Mouse (Mus musculus): ENCODE results near the gene Pef1.

Pef1 gene

DNA sequence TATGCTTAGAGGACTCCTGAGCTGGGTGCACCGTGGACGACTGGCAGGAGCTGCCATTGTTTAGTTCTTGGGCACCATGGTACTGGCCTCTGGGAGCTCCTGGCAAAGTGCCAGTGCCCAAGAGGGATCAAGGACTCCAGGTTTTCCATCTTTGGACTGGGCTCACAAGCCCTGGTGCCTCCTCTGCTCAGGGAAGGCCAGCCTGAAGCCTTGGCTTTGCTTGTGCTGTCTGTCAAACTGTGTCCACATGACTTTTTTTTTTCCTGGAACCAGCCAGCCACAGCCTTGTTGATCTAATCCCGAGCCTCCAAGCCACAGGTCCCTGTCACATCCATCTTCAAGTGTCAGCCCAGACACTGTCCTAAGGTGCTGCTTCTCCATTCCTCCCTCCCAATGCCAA, 39.4 kb downstream of the Pef1 start:
- DNase-seq: no peak

DNA sequence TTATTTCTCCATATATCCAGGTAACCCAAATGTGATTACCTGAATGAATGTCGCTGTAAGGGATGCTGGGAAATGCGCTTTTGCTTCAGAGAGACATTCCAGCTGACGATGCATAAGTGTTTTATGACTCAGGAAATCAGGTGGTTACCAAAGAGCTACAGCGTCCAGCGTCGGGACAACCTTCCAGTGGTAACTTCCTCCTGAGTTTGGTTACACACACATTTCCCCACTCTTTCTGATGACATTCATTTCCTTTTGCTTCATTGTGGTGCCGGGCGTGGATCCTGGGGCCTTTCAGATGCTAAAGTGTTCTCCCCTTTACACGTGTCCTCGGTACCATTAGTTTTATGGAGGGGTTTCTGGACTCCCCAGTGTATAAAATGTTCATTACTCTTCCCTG, 46.0 kb downstream of the Pef1 start:
- no peak for DNase-seq

DNA sequence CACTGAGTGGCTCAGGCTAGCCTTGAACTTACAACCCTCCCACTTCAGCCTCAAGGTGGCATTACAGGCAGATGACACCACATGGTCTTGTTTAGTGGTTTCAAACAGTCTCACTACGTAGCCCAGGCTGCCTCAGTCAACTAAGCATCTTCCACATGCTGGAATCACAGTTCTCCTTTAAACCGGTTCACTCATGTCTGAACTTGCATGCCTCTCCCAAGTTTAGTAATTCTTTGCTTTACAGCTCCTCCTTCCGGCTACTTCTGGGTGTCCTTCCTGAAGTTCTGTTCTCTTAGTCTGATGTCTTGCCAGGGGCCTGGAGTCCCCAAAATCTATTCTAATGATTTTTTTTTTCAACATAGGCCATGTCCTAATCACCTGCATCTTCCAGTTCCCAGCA, 51.9 kb downstream of the Pef1 start:
- DNase-seq: no peak

DNA sequence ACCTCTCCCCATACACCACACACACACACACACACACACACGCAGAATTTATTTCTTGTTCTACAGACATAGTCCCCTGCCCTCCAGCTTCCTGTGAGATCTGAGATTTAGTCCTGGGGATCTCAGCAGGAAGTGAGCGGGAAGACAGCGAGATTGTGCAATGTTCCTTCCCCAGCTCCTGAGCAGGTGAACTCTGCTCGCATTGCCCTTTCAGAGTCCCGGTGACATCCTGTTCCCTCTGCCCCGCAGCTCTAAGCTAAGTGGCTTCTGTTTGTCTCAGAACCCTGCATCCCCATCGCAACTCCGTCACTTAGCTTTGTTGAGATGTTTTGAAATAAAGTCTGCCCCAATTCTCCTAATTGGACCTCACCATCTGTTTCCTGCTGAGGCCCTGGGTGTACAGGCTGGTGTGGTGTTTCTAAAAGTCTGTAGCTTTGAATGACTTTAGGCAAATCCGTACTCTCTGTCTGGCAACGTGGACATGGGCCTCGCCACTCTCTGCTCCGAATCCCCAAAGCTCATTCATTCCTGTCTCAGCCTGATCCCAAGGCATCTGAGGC, 54.5 kb downstream of the Pef1 start:
- DNase-seq: no peak

DNA sequence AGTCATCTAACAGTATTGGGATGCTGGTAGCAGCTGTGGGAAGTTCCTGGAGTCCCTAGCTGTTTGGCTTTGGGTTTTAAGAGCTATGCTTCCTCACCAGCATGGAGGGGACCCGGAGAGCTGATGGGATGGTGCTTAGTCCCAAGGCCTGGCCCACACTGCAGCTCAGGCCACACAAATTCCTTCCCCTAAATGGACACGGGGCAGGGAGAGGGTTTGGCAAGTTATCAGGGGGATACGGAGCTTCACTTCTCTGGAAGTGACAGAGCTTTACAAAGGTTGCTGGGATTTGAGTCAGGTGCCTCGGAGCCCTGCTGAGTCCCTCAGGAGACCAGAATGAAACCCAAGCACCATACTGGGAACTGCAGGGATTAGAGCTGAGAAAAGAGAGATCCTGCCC, 59.0 kb downstream of the Pef1 start:
- DNase-seq: no peak

DNA sequence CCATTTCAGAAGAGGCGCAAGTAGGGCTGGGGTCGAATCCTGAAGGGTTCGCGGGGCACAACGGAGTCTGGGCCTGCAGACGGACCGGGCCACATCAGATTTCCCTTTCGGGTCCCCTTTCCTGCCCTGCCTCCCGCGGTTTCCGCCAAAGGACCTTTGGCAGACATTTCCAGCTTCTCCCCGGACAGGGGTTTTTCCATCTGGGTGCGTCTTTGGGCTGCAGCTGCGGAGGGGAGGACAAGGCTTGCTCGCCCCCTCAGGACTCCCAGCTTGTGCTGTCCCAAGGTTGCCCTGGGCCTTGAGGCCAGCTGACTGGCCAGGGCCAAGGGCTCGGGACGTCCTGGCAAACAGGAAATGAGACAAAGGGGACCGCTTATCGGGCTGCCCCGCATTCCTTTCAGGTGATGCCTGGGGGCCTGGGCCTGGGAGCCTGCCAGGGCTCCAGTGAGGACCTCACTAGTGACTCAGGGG, 61.1 kb downstream of the Pef1 start:
- DNase-seq: no peak

DNA sequence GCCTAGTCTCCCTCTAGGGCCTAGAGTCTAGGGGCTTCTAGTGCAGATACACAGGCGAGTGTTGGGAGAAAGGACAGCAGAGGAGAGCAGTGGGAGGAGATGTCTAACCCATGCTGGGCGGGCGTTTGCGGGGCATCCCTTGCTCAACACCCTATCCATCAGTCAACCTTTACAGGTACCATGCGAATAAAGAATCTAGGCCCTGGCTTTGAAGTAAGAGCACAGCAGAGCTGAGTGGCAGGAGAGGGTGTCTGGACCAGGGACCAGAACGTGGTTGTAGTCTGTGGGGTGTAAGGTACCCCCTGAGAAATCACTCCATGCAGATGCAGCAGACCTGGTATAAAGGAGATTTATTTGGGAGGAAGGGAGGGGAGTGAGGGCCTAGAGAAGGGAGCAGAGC, 61.8 kb downstream of the Pef1 start:
- DNase-seq: no peak

DNA sequence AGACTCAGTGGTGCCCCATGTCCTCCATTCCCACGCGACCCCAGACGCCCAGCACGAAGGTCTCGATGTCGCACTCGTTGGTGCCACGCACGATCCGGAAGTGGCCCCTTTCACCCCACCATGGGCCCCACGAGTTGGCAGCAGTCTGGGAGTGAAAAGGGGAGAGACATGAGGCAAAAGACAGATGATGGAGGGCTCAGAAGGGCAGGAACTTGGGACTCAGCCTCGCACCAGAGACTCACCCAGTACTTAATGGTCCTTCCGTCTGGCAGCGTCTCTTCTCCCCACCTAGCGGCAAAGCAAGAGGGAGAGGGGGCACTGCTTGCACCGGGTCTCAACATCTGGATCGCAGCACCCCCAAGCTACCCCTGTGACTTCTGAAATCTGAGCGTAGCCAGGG, 63.7 kb downstream of the Pef1 start:
- no peak for DNase-seq

DNA sequence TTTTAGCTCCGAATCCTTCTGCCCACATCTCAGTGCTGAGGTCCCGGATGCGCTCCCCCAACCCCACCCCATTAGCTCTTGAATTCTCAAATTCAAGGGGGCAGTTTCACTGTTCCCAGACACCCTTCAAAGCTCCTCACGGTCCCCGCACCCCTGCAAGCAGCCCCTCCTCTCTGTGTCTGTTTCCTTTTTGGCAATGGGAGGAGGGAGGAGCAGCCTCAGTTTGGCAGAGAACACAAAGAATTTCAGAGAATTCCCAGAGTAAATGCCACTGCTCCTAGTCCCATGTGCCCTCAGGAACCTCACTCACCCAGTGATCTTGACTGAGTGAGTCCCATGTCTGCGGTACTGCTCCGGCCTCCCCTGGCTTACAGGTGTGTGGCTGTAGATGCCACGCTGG, 64.2 kb downstream of the Pef1 start:
- no peak for DNase-seq

DNA sequence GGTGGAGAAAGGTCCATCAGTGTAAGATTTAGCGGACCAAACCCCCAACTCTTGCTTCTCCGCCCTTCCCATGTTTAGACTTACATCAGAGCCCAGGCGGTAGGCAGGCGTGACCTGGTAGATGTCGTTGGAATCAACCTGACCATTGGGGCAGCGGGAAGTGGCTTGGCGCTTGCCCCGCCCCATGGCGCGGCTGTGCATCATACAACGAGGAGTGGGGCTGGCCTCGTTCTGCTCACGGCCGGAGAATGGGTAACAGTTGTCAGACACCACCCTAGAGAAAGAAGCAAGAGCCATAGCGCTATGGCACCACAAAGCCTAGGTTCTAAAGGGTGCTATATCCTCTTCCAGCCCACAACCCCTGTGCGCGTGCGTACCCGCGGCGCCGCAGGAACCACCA, 65.0 kb downstream of the Pef1 start:
- DNase-seq: no peak

DNA sequence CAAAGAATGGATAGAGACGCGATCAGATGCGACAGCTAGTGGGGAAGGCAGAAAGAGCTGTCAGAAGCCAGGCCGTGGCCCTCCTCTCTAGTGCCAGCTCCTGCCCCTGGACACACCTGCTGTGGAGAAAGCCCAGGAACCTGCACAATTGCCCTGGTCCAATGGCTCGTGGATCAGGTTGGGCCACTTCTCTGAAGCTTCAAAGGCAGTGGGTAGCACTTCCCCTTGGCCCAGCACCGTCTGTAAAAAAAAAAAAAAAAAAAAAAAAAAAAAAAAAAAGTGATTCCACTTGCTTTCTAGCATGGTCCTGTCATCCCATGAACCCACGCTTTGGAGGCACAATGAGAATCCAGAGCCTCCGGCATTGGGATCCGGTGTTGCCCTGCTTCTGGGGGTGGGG, 65.5 kb downstream of the Pef1 start:
- DNase-seq: no peak

DNA sequence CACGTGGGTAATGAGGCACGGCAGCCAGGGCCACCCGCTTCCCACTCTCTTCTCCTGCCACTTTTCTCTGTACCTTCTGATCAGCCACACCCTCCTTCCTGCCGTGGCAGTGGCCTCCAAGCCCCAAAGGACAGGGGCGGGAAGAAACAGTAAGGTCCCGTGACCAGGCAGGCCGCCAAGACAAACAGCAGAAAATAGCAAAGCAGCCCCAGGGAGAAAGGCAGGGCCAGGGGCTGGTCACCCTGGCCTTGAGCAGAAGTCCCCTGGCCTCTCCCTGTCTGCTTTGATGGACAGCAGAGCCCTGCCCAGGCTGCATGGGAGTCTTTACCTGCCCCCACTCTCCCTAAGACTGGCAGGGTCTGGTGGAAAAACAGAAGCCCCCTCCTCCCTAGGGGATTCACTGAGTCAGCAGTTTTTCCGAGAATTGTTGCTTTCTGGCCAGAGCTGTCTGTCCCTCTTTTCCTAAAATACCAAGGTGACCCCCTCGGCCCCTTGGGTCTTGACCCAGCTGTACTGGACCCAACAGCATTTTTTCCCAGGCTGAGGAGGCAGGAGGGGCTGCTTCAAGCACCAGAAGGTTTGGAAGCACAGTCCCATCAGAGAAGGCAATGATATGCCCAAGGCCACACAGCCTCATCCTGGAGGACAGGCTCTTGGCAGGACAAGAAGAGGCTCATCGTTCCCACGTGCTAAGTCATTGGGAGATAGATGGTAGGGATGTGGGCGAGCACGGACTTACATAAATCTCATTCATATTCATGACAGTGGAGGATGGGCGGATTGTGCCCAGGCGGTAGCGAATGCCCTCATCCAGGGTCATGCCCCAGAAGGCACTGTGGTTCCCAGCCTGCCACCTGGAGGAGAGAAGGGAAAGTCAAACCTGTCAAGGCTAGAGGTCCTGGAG, 66.2 kb downstream of the Pef1 start:
- DNase-seq: no peak

DNA sequence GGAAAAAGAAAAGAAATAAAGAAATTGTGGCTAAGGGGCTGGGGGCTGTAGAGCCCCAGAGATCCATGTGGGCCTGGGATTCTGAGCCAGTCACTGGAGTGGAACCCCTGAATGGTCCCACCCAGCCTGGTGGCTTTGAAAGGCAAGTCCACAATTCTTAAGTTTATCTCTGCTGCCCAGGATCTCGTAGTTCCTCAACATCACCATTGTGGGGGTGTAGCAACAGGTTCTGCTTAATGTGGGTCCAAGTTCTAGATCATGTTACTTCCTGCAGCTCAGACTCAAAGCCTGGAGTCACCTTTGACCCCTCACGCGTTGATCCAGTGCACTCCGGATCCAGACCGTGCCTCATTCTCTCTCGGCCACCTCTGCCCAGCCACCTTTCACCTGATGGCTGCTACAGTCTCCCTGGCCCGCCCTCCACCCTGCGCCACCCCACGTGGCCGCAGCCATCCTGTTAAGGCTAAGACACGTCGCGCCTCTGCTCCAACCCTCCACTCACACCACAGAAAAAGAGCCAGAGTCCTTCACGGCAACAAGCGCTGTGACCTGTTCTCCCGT, 67.1 kb downstream of the Pef1 start:
- no peak for DNase-seq

DNA sequence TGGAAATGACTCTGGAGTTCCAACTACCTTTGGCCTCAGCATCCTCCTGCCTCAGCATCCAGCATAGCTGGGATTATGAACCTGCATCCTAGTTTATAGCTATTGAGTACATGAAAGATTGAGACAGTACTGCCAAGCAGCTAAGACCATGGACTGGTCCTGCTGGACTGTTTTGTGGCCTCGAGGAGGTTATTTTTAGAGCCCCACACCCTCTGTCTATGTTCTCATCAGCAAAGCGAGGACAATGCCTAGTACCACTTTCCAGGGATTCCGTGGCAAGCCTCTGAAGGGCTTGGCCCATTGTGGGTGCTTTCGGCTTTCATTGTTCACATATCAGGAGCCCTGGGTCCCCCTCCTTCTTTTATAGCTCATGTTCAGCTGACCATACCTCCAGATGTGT, 68.0 kb downstream of the Pef1 start:
- DNase-seq: no peak

DNA sequence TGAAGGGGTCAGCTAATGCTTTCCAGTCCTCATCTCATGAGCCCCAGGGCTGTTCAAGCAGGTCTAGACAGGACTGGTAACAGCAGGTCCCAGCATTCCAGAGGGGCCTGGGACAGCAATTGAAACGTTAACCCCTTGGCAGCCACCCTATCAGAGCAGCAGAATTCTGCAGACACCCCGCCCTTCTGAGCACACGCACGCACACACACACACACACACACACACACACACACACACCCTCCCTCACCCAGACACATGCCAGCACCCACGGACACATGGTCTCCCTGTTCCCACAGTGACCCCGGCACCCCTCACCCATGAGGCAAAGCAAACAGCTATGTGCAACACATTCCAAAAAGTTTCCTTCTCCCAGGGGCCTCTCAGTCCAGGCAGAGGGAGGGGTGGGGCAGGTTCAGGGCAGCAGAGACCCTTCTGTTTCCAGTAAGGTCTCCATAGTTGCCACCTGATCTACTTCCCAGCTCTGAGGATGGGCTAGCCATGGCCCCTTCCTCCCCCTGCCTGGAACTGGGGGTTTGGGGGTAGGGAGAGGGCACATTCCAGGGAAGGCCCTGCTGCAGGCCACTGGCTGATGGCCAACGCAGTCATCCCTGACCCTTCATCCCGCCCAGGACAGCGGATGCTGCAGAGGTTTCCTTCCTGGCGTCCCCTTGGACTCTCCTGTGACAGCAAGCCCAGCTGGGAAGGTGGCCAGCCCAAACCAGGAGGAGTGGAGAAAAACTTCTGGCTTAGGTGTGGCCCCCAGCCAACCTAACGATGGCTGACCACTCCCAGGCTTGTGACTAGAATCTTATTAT, 69.8 kb downstream of the Pef1 start:
- DNase-seq: no peak

DNA sequence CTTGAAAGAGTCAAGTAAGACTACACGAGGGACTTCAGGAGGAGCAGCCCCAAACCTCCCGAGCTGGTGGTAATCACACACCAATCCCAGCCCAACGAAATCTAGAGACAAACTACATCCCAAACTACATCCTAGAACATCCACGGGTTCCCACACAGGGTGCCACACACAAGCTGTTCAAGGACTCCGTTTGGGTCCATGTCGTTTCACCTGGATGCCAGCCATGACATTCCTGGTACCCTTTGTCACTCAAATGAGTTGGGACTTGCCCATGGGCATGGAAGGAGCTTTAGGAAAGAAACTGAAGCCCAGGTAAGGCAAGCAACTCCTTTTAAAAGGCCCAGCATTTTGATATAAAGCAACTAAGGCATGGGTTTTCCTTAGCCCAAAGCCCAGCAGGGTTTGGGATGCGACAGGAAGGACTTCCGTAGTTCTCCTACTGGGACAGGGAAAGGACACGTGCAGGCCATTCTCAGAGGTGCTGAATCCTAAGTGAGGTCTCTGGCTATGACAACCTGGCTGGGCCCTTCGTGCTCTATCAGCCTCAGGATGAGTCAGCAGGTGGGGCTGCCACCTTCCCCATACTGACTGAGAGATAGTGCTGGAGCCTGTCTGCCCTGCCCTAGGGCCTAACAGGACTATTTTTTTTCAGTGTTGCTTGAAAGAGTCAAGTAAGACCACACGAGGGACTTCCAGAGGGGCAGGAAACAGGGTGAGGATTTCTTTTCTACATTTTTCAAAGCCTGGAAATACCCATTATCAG, 70.9 kb downstream of the Pef1 start:
- DNase-seq: no peak

DNA sequence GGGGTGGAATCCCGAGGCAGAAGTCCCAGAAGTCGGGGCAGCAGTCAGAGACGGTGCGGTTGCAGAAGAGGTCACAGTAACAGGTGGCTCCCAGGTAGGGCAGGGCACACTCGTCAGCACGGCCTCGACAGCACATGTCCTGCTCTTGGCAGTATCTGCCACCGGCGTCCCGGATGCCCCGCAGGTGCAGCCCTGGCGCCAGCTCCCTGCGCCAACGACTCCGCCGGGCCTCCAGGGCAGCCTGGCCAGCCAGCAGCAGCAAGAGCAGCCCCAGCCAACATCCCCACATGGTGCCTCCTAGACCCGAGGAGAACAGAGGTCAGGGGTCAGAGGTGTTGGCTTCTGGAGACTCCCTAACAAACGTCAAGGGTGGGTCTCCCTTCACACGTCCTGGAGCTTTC, 71.6 kb downstream of the Pef1 start:
- no peak for DNase-seq

DNA sequence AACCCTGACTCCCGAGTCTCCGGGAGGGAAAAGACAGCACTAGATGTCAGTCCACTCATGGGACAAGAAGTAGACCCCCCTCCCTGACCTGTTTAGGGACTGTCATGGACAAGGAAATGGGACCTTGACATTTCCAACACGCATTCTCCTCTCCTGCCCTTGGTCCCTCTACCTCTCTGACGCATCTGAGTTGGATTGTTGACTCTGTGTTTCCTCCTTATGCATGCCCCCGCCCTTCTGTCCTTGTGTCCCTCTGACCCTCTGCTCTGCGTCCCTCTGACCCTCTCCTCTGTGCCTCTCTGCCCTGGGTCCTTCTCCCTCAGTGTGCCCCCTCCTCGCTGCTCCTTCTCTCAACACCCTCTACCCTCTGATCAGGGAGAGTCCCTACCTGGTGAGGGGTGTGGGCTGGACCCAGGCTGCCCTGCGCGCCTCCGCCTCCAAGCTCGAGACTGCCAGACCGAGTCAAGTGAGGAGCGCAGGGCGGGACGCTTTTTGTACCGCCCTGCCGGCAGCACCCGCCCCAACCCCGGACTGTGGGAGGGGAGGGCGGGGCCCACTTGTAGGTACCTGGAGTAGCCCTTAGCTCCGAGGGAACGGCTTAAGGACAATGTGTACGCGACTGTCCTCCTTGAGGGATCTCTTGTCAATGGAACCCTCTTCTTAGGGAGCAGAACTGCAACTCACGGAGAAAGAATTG, 72.1 kb downstream of the Pef1 start:
- DNase-seq: no peak

DNA sequence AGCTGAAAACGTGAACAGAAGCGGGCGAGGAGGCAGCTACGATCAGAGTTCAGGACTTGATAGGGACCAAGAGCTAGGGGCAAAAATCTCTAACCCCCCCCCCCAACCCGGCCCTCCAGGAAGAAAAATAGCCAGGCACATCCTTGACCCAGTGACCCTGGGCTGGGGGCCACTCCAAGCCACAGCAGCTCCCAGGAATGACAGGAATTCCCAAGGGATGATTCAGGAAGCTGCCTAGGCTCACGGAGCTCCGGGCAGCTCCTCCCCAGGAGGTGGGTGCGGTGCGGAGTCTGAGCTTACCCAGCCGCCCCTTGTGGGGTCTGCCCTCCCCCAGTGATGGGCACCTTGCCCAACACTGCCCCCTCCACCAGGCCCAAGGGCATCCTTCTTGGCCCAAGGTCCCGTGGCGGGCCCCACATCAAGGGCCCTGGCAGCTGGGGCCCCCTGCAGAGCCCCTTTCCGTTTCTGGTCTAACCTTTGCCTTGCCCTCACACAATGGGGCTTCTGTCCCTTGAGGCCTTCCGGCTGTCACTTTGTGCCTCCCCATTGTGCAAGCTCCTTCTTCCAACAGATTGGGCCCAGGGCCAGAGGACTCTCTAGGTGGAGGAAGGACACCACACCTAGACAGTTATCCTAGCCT, 72.8 kb downstream of the Pef1 start, which contains the start of gene Tinagl1:
Gene Tinagl1 (minus strand): TSS at position 51 of the 640 bp plus-strand sequence.
- no peak for DNase-seq

DNA sequence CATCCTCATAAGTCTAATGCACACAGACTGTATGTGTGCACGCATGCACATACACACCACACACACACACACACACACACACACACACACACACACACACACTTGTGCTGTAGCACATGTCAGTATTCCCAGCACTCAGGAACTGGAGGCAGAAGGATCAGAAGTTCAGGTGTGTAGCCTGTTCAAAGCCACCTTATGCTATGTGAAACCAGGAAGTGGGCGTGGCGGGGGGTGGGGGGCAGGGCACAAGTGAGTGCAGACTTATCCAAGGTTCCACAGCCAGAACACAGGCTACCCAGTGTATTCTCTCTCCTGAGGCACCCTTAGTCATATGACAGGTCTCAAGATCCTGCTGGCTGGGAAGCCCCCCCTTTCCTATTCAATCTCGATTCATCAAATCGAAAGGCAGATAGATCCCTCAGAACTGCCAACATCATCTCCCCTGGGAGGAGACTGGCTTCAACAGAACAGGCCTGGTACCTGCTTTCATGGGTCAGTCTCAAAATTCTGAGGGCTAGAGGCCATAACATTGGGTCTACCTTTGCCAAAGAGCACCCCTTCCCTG, 73.9 kb downstream of the Pef1 start:
- DNase-seq: no peak

DNA sequence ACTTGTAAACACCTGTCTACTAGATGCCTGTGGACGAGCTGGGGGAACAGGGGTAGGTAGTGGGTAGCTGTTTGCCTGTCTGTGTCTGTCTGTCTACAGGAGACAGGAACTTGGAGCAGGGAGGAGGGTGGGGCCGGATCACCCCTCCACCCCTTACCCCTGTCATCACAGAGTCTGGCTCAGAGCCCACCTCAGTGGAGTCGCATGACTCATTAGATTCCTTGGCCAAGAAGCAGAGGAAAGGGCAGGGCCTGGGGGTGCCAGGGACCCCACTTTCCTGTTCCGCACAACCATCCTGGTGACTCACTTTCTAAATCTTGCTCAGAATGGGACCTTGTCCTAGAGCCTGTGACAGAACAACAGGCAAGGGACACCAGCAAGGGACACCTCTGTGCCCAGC, 74.7 kb downstream of the Pef1 start:
- no peak for DNase-seq
